In the genomic region with DNA sequence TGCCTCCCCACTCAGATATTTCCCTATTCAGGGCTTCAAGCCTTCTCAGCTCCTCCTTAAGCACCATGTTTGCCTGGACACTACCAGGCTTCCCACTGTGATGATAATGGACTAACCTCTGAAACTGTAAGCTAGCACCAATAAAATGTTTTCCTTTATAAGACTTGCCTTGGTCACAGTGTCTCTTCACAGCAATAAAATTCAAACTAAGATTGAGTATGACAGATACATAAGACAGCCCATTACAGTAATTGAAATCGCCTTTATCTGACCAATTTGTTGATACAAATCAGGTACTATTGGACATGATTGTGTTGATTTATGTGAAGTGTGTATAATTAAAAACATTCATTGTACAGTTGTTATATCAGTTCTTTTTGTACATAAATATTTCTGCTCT, we compare ENCODE assay signal across 27 mouse cellular contexts.
"Had no signal": no experiment of that assay in that cellular context is flagged by ENCODE, and none has a peak within 500 bp of the region (broad histone marks: within the 10 kb centered on the region; RNA-seq: fewer than 3 reads in every experiment).

No protein-coding gene starts in this region.

- H3K27me3 ChIP-seq: embryonic facial prominence, embryonic 12.5 days; embryonic facial prominence, embryonic 13.5 days; embryonic facial prominence, embryonic 15.5 days; forebrain, embryonic 12.5 days; forebrain, embryonic 13.5 days; forebrain, embryonic 15.5 days had no signal

- H3K36me3 ChIP-seq: embryonic facial prominence, embryonic 10.5 days; embryonic facial prominence, embryonic 12.5 days; embryonic facial prominence, embryonic 13.5 days; embryonic facial prominence, embryonic 15.5 days; forebrain, embryonic 10.5 days; forebrain, embryonic 12.5 days; forebrain, embryonic 15.5 days had no signal

- H3K4me3 ChIP-seq: embryonic facial prominence, embryonic 10.5 days; embryonic facial prominence, embryonic 12.5 days; embryonic facial prominence, embryonic 13.5 days; embryonic facial prominence, embryonic 15.5 days; erythroblast, embryonic 14.5 days; forebrain, embryonic 10.5 days; forebrain, embryonic 12.5 days; forebrain, embryonic 13.5 days; forebrain, embryonic 15.5 days; gastrocnemius, adult 2 months; heart, adult 2 months had no signal

- H3K4me1 ChIP-seq: embryonic facial prominence, embryonic 10.5 days; embryonic facial prominence, embryonic 12.5 days; embryonic facial prominence, embryonic 13.5 days; embryonic facial prominence, embryonic 15.5 days; forebrain, embryonic 10.5 days; forebrain, embryonic 12.5 days; forebrain, embryonic 13.5 days; forebrain, embryonic 15.5 days had no signal

- H3K27ac ChIP-seq: embryonic facial prominence, embryonic 10.5 days; embryonic facial prominence, embryonic 12.5 days; embryonic facial prominence, embryonic 13.5 days; embryonic facial prominence, embryonic 15.5 days; forebrain, embryonic 10.5 days; forebrain, embryonic 12.5 days; forebrain, embryonic 13.5 days; forebrain, embryonic 15.5 days; gastrocnemius, adult 2 months; heart, adult 2 months had no signal

- H3K9me3 ChIP-seq: embryonic facial prominence, embryonic 10.5 days; embryonic facial prominence, embryonic 12.5 days; embryonic facial prominence, embryonic 13.5 days; embryonic facial prominence, embryonic 15.5 days; forebrain, embryonic 10.5 days; forebrain, embryonic 12.5 days; forebrain, embryonic 13.5 days; forebrain, embryonic 15.5 days had no signal

- DNase-seq: cerebellum, adult 2 months; cerebellum, adult 8-10 months; cerebellum, adult 9-10 months; cerebellum, adult 9-11 months; cerebellum, postnatal 10 days; cerebellum, postnatal 14 days; cerebellum, postnatal 25 days; cerebellum, postnatal 36 days; embryo, embryonic 11 days; forebrain, postnatal 0 days; gastrocnemius, adult 2 months; gastrocnemius, postnatal 10 days; gastrocnemius, postnatal 14 days; gastrocnemius, postnatal 25 days; gastrocnemius, postnatal 36 days; heart, adult 11 months; heart, adult 18-20 months; heart, adult 2 months had no signal
